Mouse (Mus musculus) heart, embryonic 13.5 days (tissue): ENCODE data around the gene Lrrn4. TPM values are rescaled to one million over a fixed set of nuclear protein-coding genes. Genes with fewer than 3 reads are reported as not detected.

ENCODE experiments used
- ATAC-seq: fragments of 200-750 bp; cut with Nextera tagmentation; 2 replicates; pipeline ENCODE4 v1.8.0; 2017; ENCODE audit warnings: moderate TSS enrichment; ENCODE audit not compliant: insufficient number of reproducible peaks, low FRiP score, low TSS enrichment; ENCODE audit errors: extremely low read depth
- H3K27ac ChIP-seq: fragments of 300-500 bp; sonication (generic); replicated peaks from 2 replicates; pipeline ENCODE4 v1.5.1; 2015; ENCODE audit warnings: moderate library complexity, mild to moderate bottlenecking, inconsistent platforms
- H3K27me3 ChIP-seq: fragments of 300-500 bp; sonication (generic); replicated peaks from 2 replicates; pipeline ENCODE4 v1.6.1; 2015; ENCODE audit warnings: mild to moderate bottlenecking, inconsistent platforms
- H3K36me3 ChIP-seq: fragments of 300-500 bp; sonication (generic); 2 replicates; pipeline ENCODE4 v1.6.1; 2015; ENCODE audit warnings: mild to moderate bottlenecking, inconsistent platforms
- H3K4me1 ChIP-seq: fragments of 300-500 bp; sonication (generic); 2 replicates; pipeline ENCODE4 v1.6.1; 2015; ENCODE audit warnings: inconsistent platforms
- H3K4me2 ChIP-seq: fragments of 300-500 bp; sonication (generic); 2 replicates; pipeline ENCODE4 v1.6.1; 2015; ENCODE audit warnings: inconsistent platforms, mild to moderate bottlenecking, moderate library complexity
- H3K4me3 ChIP-seq: fragments of 300-500 bp; sonication (generic); 2 replicates; pipeline ENCODE4 v1.5.1; 2015; ENCODE audit warnings: moderate library complexity, mild to moderate bottlenecking, inconsistent platforms
- H3K9ac ChIP-seq: fragments of 300-500 bp; sonication (generic); 2 replicates; pipeline ENCODE4 v1.6.1; 2015; ENCODE audit warnings: inconsistent platforms, mild to moderate bottlenecking, moderate library complexity
- H3K9me3 ChIP-seq: fragments of 300-500 bp; sonication (generic); 2 replicates; pipeline ENCODE4 v1.6.1; 2016; ENCODE audit warnings: inconsistent platforms
- WGBS: fragments of 180-500 bp; shearing (Covaris S2); methylation state at CpG from one replicate; pipeline ENCODE4 v1.1.7; 2015; ENCODE audit warnings: mixed read lengths; 5-methylcytosine and 5-hydroxymethylcytosine counted together
- polyA plus RNA-seq: library from polyadenylated mRNA; unstranded; fragments of >200 nt; fragmentation: Nextera tagmentation; extraction: Ambion mirVana; gene quantifications from 2 replicates; pipeline ENCODE4 v1.2.1, GENCODE M21; 2015

Lrrn4 gene
- polyA plus RNA-seq, 1 experiment from 2014 or later: 18.3 TPM

GRCm38 (mm10) chr2:132869682-132870081, 11.0 kb downstream of the Lrrn4 start:
- peaks cover 21% of the 10 kb centered on the region for H3K36me3 ChIP-seq
- H3K27me3 ChIP-seq: no peaks in the 10 kb centered on the region
- H3K27ac ChIP-seq: no peak overlapping the region
- H3K4me2 ChIP-seq: no peak overlapping the region
- 76% methylated on average over 5 of the region's 5 CpGs for WGBS
- no peak overlapping the region for H3K4me3 ChIP-seq
- ATAC-seq: no peak
- no peaks in the 10 kb centered on the region for H3K9me3 ChIP-seq
- no peaks in the 10 kb centered on the region for H3K4me1 ChIP-seq
- no peak overlapping the region for H3K9ac ChIP-seq

DNA sequence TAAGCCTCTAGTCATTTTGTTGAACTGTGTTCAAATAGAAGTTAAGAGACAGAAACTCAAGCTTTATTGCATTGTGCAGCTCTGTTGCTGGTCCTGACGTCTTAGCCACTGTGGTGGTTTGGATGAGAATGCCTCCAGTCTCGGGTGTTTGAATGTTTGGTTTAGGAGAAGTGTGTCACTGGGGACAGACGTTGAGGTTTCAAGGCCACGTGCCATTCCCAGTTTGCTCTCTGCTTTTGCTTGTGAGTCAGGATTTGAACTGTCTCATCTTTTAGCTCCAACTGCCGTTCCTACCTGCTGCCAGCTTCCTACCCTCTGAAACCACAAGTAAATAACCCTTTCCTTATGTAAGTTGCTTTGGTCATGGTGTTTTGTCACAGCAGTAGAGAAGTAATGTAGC, 13.2 kb downstream of the Lrrn4 start:
- no peaks in the 10 kb centered on the region for H3K4me1 ChIP-seq
- H3K4me2 ChIP-seq: no peak overlapping the region
- no peak for ATAC-seq
- no peak overlapping the region for H3K9ac ChIP-seq
- peaks cover 36% of the 10 kb centered on the region for H3K36me3 ChIP-seq
- H3K27ac ChIP-seq: no peak overlapping the region
- H3K9me3 ChIP-seq: no peaks in the 10 kb centered on the region
- H3K27me3 ChIP-seq: no peaks in the 10 kb centered on the region
- WGBS: 64% methylated on average over 5 of the region's 5 CpGs
- H3K4me3 ChIP-seq: no peak overlapping the region

GRCm38 (mm10) chr2:132863325-132863724, 17.4 kb downstream of the Lrrn4 start:
- Histone ChIP-seq H3K9ac (no peak overlapping the region), H3K9me3 (no peaks in the 10 kb centered on the region), H3K4me1 (peaks cover 14% of the 10 kb centered on the region), H3K36me3 (peaks cover 36% of the 10 kb centered on the region), H3K4me2 (no peak overlapping the region), H3K27me3 (no peaks in the 10 kb centered on the region), H3K27ac (no peak overlapping the region), H3K4me3 (no peak overlapping the region)
- 92% methylated on average over 2 of the region's 2 CpGs for WGBS
- no peak for ATAC-seq

DNA sequence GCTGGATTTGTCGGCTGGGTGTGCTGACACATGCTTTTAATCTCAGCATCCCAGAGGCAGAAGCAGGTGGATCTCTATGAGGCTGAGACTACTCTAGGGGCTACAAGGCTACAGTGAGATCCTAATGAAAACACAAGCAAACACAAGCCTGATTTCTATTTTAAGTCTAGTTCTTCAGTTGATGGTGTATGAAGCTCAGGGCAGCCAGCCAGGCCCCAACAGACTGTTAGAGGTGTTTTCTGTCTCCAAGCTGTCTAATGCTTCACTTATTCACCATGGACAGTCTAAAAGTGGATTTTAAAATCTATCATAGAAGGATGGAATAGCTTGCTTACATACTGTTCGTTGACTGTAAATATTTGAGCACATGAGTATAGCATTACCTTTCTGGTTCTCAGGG, 19.2 kb downstream of the Lrrn4 start:
- Histone ChIP-seq H3K36me3 (peaks cover 28% of the 10 kb centered on the region), H3K27ac (no peak overlapping the region), H3K4me3 (no peak overlapping the region), H3K4me1 (peaks cover 15% of the 10 kb centered on the region), H3K4me2 (no peak overlapping the region), H3K9ac (no peak overlapping the region), H3K27me3 (no peaks in the 10 kb centered on the region), H3K9me3 (no peaks in the 10 kb centered on the region)
- 84% methylated on average over 2 of the region's 2 CpGs for WGBS
- ATAC-seq: no peak

DNA sequence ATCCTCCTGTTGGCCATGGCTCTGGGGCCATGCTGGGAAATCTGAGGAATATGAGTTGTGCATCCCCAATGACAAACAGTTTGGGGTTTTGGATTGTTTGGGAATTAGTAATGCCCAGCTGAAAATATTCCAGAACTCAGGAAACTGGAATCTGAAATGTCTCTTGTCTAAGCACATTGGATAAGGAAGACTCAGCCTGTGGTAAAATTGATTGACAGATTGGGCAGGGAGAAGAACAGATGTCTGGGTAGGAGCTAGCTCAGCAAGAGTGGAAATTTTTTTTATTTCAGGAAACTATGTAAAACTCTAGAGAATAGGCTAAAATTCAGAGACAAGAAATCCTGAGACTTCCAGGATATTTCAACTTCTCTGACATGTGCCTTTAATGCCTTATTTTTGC, 20.3 kb downstream of the Lrrn4 start:
- Histone ChIP-seq H3K9ac (no peak overlapping the region), H3K27me3 (no peaks in the 10 kb centered on the region), H3K36me3 (peaks cover 20% of the 10 kb centered on the region), H3K4me3 (no peak overlapping the region), H3K9me3 (no peaks in the 10 kb centered on the region), H3K4me2 (no peak overlapping the region), H3K4me1 (peaks cover 18% of the 10 kb centered on the region), H3K27ac (no peak overlapping the region)
- no peak for ATAC-seq

GRCm38 (mm10) chr2:132856333-132856732, 24.4 kb downstream of the Lrrn4 start:
- no peak for ATAC-seq
- H3K4me2 ChIP-seq: no peak overlapping the region
- H3K9me3 ChIP-seq: no peaks in the 10 kb centered on the region
- no peak overlapping the region for H3K27ac ChIP-seq
- H3K4me3 ChIP-seq: no peak overlapping the region
- 65% methylated on average over 5 of the region's 5 CpGs for WGBS
- H3K27me3 ChIP-seq: no peaks in the 10 kb centered on the region
- H3K9ac ChIP-seq: no peak overlapping the region
- peaks cover 18% of the 10 kb centered on the region for H3K36me3 ChIP-seq
- peaks cover 16% of the 10 kb centered on the region for H3K4me1 ChIP-seq

DNA sequence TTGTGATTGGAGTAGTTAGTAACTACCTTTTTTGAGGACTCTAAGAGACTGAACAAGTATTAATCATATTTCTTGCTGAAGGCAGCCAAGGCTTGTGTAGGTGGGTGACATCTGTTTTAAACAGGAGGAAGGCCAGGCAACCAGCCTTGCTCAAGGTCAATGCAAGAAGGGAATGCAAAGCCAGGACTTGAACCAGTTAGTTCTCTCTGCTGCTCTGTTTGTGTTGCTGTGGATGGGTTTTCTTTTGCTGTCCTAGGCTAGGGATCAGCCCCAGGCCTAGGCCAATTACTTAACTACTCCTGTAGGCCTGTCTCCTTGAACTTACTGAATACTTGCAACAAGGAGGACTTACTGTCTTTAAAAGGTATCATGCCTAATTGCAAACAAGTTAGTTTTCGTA, 27.6 kb downstream of the Lrrn4 start:
- ATAC-seq: no peak
- whole genome bisulfite sequencing: 88% methylated on average over 1 of the region's 1 CpGs

GRCm38 (mm10) chr2:132849141-132849540, 31.6 kb downstream of the Lrrn4 start:
- WGBS: 92% methylated on average over 6 of the region's 6 CpGs
- Histone ChIP-seq H3K9ac (no peak overlapping the region), H3K4me3 (no peak overlapping the region), H3K27ac (no peak overlapping the region), H3K36me3 (peaks cover 31% of the 10 kb centered on the region), H3K9me3 (no peaks in the 10 kb centered on the region), H3K4me2 (no peak overlapping the region), H3K4me1 (peaks cover 17% of the 10 kb centered on the region), H3K27me3 (no peaks in the 10 kb centered on the region)
- no peak for ATAC-seq

More for the DNA sequence above, 27.6 kb downstream of the Lrrn4 start:
- no peak overlapping the region for H3K27ac ChIP-seq
- H3K4me1 ChIP-seq: peaks cover 10% of the 10 kb centered on the region
- H3K9ac ChIP-seq: no peak overlapping the region
- H3K9me3 ChIP-seq: no peaks in the 10 kb centered on the region
- no peak overlapping the region for H3K4me2 ChIP-seq
- H3K36me3 ChIP-seq: peaks cover 34% of the 10 kb centered on the region
- H3K27me3 ChIP-seq: no peaks in the 10 kb centered on the region
- no peak overlapping the region for H3K4me3 ChIP-seq

DNA sequence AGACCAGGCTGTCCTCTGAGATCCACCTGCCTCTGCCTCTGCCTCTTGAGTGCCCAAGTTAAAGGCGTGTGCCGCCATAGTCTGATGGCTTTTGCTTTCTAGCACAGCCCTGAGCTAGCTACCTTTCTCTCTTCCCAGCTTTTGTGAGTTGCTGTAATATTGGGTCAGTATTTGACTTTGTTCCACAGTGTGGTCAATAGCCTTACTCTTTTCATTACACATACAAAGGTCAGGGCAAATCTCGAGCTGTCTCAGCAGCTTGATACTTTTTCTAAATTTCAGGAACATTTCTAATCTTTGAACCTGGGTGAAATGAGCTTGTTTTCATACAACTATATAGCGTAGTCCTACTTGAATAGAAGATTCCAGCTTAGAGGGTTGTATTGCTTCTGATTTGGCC, 32.3 kb downstream of the Lrrn4 start:
- H3K4me2 ChIP-seq: peak overlapping the region; percentile 76; the same call in 1 of the 2 replicates

GRCm38 (mm10) chr2:132847581-132847980, 33.1 kb downstream of the Lrrn4 start:
- WGBS: 33% methylated on average over 7 of the region's 7 CpGs
- Histone ChIP-seq H3K27ac (no peak overlapping the region), H3K9me3 (no peaks in the 10 kb centered on the region), H3K4me2 (peak overlapping the region; percentile 76), H3K4me3 (peak overlapping the region; percentile 89), H3K9ac (peak overlapping the region; percentile 94), H3K4me1 (peaks cover 17% of the 10 kb centered on the region), H3K27me3 (no peaks in the 10 kb centered on the region), H3K36me3 (peaks cover 27% of the 10 kb centered on the region)
- ATAC-seq: no peak

More for the DNA sequence above, 32.3 kb downstream of the Lrrn4 start:
- H3K4me1 ChIP-seq: peaks cover 17% of the 10 kb centered on the region
- no peak overlapping the region for H3K9ac ChIP-seq
- WGBS: 88% methylated on average over 4 of the region's 4 CpGs
- no peaks in the 10 kb centered on the region for H3K27me3 ChIP-seq
- no peak for ATAC-seq
- peak overlapping the region; percentile 89 for H3K4me3 ChIP-seq
- H3K9me3 ChIP-seq: no peaks in the 10 kb centered on the region
- peaks cover 25% of the 10 kb centered on the region for H3K36me3 ChIP-seq
- no peak overlapping the region for H3K27ac ChIP-seq

GRCm38 (mm10) chr2:132846407-132847358, 34.0 kb downstream of the Lrrn4 start, which contains the start of gene Crls1:
Gene Crls1 (plus strand): TSS chr2:132846666.
- H3K4me1 ChIP-seq: peaks cover 17% of the 10 kb centered on the region
- WGBS: under 1% methylated on average over 94 of the region's 96 CpGs
- peak within 1 kb of the TSS; percentile 89 for H3K4me3 ChIP-seq
- ATAC-seq: peak; percentile 76
- peak within 1 kb of the TSS; percentile 76 for H3K4me2 ChIP-seq
- H3K27ac ChIP-seq: peak within 1 kb of the TSS; percentile 80
- H3K9ac ChIP-seq: peak within 1 kb of the TSS; percentile 94
- no peaks in the 10 kb centered on the region for H3K9me3 ChIP-seq
- no peaks in the 10 kb centered on the region for H3K27me3 ChIP-seq
- peaks cover 27% of the 10 kb centered on the region for H3K36me3 ChIP-seq

- H3K4me2 ChIP-seq: no peak overlapping the region
- H3K4me3 ChIP-seq: no peak overlapping the region
- H3K9ac ChIP-seq: no peak overlapping the region
- ATAC-seq: no peak
- 91% methylated on average over 4 of the region's 4 CpGs for WGBS
- H3K27ac ChIP-seq: no peak overlapping the region
- no peaks in the 10 kb centered on the region for H3K9me3 ChIP-seq
- H3K36me3 ChIP-seq: peaks cover 32% of the 10 kb centered on the region
- H3K4me1 ChIP-seq: no peaks in the 10 kb centered on the region
- no peaks in the 10 kb centered on the region for H3K27me3 ChIP-seq
Measured at GRCm38 (mm10) chr2:132841071-132841470, 39.6 kb downstream of the Lrrn4 start.
